In genomic region chr1:72842666-72843459, GRCm38 (mm10) we compare ENCODE assay signal across 21 mouse cellular contexts. TPM values are rescaled to one million over a fixed set of nuclear protein-coding genes. Genes with fewer than 3 reads are reported as not detected.
DNase-seq lines count a peak whose midpoint lies in the region; ATAC-seq and TF ChIP-seq lines count a peak whose summit lies in the region.
"Had no signal": no experiment of that assay in that cellular context is flagged by ENCODE, and none has a peak within 500 bp of the region (broad histone marks: within the 10 kb centered on the region; RNA-seq: fewer than 3 reads in every experiment).

No protein-coding gene starts in this region.

- no peak overlapping the region for H3K4me3 ChIP-seq in embryonic facial prominence, embryonic 14.5 days (ENCODE audit: low read depth, low read length)
- H3K4me3 ChIP-seq in embryonic facial prominence, embryonic 10.5 days = no peak overlapping the region
- H3K4me3 ChIP-seq in small intestine, adult 2 months (ENCODE audit: low read depth, low read length) = peak overlapping the region; percentile 33; the same call in 1 of the 2 replicates
- H3K4me3 ChIP-seq: forebrain, embryonic 13.5 days; gastrocnemius, adult 2 months; heart, embryonic 15.5 days; hindbrain, embryonic 13.5 days had no signal

- H3K9me3 ChIP-seq in embryonic facial prominence, embryonic 14.5 days (ENCODE audit: control insufficient read depth, low read length) = no peaks in the 10 kb centered on the region
- no peaks in the 10 kb centered on the region for H3K9me3 ChIP-seq in embryonic facial prominence, embryonic 10.5 days
- H3K9me3 ChIP-seq: forebrain, embryonic 13.5 days; heart, embryonic 15.5 days; hindbrain, embryonic 13.5 days had no signal

- 78% methylated on average over 18 of the region's 18 CpGs for WGBS in embryonic facial prominence, embryonic 14.5 days
- WGBS in embryonic facial prominence, embryonic 10.5 days = 89% methylated on average over 18 of the region's 18 CpGs
- WGBS in small intestine, adult 2 months = 46% methylated on average over 18 of the region's 18 CpGs

- no peak for TF ChIP-seq POLR2A in small intestine, adult 2 months (IDR thresholded peaks at IDR 0.05; ENCODE audit: low read depth, low read length)

- H3K4me1 ChIP-seq in embryonic facial prominence, embryonic 14.5 days (ENCODE audit: control insufficient read depth, insufficient read depth, low read length) = no peaks in the 10 kb centered on the region
- H3K4me1 ChIP-seq in embryonic facial prominence, embryonic 10.5 days = 0 out of 2 replicates have a peak, but pooled peaks cover 3% of the 10 kb centered on the region
- no peaks in the 10 kb centered on the region for H3K4me1 ChIP-seq in small intestine, adult 2 months (ENCODE audit: control insufficient read depth, insufficient read depth, insufficient read length, low read length)
- H3K4me1 ChIP-seq: forebrain, embryonic 13.5 days; hindbrain, embryonic 13.5 days had no signal

- no peak overlapping the region for H3K27ac ChIP-seq in embryonic facial prominence, embryonic 14.5 days (replicated peaks; ENCODE audit: low read depth, low read length)
- no peak overlapping the region for H3K27ac ChIP-seq in embryonic facial prominence, embryonic 10.5 days (replicated peaks)
- no peak overlapping the region for H3K27ac ChIP-seq in small intestine, adult 2 months (ENCODE audit: insufficient read depth, low read depth, low read length)
- H3K27ac ChIP-seq: forebrain, embryonic 13.5 days; gastrocnemius, adult 2 months; heart, embryonic 15.5 days; hindbrain, embryonic 13.5 days; hindbrain, postnatal 0 days had no signal

- no peak overlapping the region for H3K9ac ChIP-seq in embryonic facial prominence, embryonic 14.5 days (ENCODE audit: low read depth, low read length)
- H3K9ac ChIP-seq: forebrain, embryonic 13.5 days; heart, embryonic 15.5 days; hindbrain, embryonic 13.5 days had no signal

- no peak overlapping the region for H3K4me2 ChIP-seq in embryonic facial prominence, embryonic 14.5 days (ENCODE audit: low read depth, low read length)
- H3K4me2 ChIP-seq: forebrain, embryonic 13.5 days; heart, embryonic 11.5 days; heart, embryonic 15.5 days; hindbrain, embryonic 13.5 days had no signal

- ATAC-seq in embryonic facial prominence, embryonic 14.5 days (ENCODE audit: low read depth) = peak; percentile 20; the same call in 1 of the 2 replicates
- ATAC-seq: forebrain, embryonic 13.5 days; hindbrain, postnatal 0 days had no signal

- H3K27me3 ChIP-seq in embryonic facial prominence, embryonic 14.5 days (replicated peaks; ENCODE audit: control insufficient read depth, insufficient read depth, low read length) = no peaks in the 10 kb centered on the region
- no peaks in the 10 kb centered on the region for H3K27me3 ChIP-seq in embryonic facial prominence, embryonic 10.5 days (replicated peaks; ENCODE audit: low read depth, poor library complexity, severe bottlenecking)
- no peaks in the 10 kb centered on the region for H3K27me3 ChIP-seq in small intestine, adult 2 months (ENCODE audit: control insufficient read depth, insufficient read depth, low read length)
- H3K27me3 ChIP-seq: forebrain, embryonic 13.5 days; heart, embryonic 15.5 days; hindbrain, embryonic 13.5 days had no signal

- peaks cover 15% of the 10 kb centered on the region; the same call in 1 of the 2 replicates for H3K36me3 ChIP-seq in embryonic facial prominence, embryonic 14.5 days (ENCODE audit: control insufficient read depth, insufficient read depth, low read length)
- peaks cover 85% of the 10 kb centered on the region for H3K36me3 ChIP-seq in embryonic facial prominence, embryonic 10.5 days (replicated peaks)
- no peaks in the 10 kb centered on the region for H3K36me3 ChIP-seq in small intestine, adult 2 months (ENCODE audit: control insufficient read depth, insufficient read depth, low read length)
- H3K36me3 ChIP-seq: heart, embryonic 15.5 days had no signal

- no peak for DNase-seq in embryonic facial prominence, embryonic 14.5 days (ENCODE audit: low spot score)
- DNase-seq in embryonic facial prominence, embryonic 10.5 days (ENCODE audit: low spot score) = no peak
- peak; percentile 26 for DNase-seq in A20 (ENCODE audit: low read depth, low spot score)
- peak; percentile 81 for DNase-seq in gonadal fat pad, adult 2 months (ENCODE audit: low read depth)
- no peak for DNase-seq in Muller cell, postnatal 12 days (ENCODE audit: inconsistent ontology term)
- DNase-seq in spleen, adult 18-20 months = no peak
- no peak for DNase-seq in spleen, postnatal 4 days (ENCODE audit: low spot score in 2 of 2)
- DNase-seq: adrenal gland, adult 8-10 months; adrenal gland, postnatal 36 days; cerebellum, adult 2 months; cerebellum, postnatal 10 days; gastrocnemius, adult 2 months; gastrocnemius, postnatal 25 days; heart, adult 11 months; heart, postnatal 14 days had no signal

- TF ChIP-seq CTCF in small intestine, adult 2 months (IDR thresholded peaks at IDR 0.05; ENCODE audit: extremely low read depth, insufficient read length, insufficient replicate concordance, low read depth, low read length) = no peak

RNA-seq across cellular contexts. Expression of gene Igfbp2, which starts 18.6 kb away (rescaled TPM):
- polyA plus RNA-seq in embryonic facial prominence, embryonic 14.5 days (2014; fragmentation: Nextera tagmentation; extraction: Ambion mirVana) = 446 and 451 TPM in 2 replicates
- 474 and 479 TPM in 2 replicates for polyA plus RNA-seq in embryonic facial prominence, embryonic 10.5 days (2016; fragmentation: Nextera tagmentation; extraction: Ambion mirVana)
- polyA plus RNA-seq in gonadal fat pad, adult 2 months (2012; rRNA removed) = 31.3 and 35.3 TPM in 2 replicates
- 7.7 and 17.9 TPM in 2 replicates for polyA plus RNA-seq in small intestine, adult 2 months (2012; rRNA removed)

RNA-seq across cellular contexts. Expression of gene Igfbp5, which starts 31.8 kb away (rescaled TPM):
- 131 and 138 TPM in 2 replicates for polyA plus RNA-seq in embryonic facial prominence, embryonic 14.5 days (2014; fragmentation: Nextera tagmentation; extraction: Ambion mirVana)
- 75.4 and 87.4 TPM in 2 replicates for polyA plus RNA-seq in embryonic facial prominence, embryonic 10.5 days (2016; fragmentation: Nextera tagmentation; extraction: Ambion mirVana)
- polyA plus RNA-seq in gonadal fat pad, adult 2 months (2012; rRNA removed) = 65.4 and 68.9 TPM in 2 replicates
- polyA plus RNA-seq in small intestine, adult 2 months (2012; rRNA removed) = 5.5 and 8.6 TPM in 2 replicates

Comparison
In these comparisons a context has a peak if more than half of its experiments do, and no peak if none do; other contexts are left out.
1. DNase-seq: peak in A20 (single experiment) and gonadal fat pad, adult 2 months (single experiment); none in embryonic facial prominence, embryonic 14.5 days (single experiment), embryonic facial prominence, embryonic 10.5 days (single experiment), Muller cell, postnatal 12 days (single experiment), spleen, adult 18-20 months (0 of 2) and spleen, postnatal 4 days (0 of 2).
2. RNA of gene Igfbp2, which starts 18.6 kb away (polyA plus RNA-seq): 474 to 479 TPM in embryonic facial prominence, embryonic 10.5 days and 446 to 451 TPM in embryonic facial prominence, embryonic 14.5 days; 31.3 to 35.3 TPM in gonadal fat pad, adult 2 months and 7.7 to 17.9 TPM in small intestine, adult 2 months; every median in the first group is over 10 times any median in the second.